Mouse (Mus musculus) right cerebral cortex, postnatal 14 days (tissue): ENCODE measurements around the gene Cpe.
A peak's percentile ranks its signal among the peaks of the same experiment; 100 is the strongest.

Experiments
- DNase-seq: peaks from one replicate; pipeline ENCODE4 v3.0.0; 2022

Gene Cpe

DNA sequence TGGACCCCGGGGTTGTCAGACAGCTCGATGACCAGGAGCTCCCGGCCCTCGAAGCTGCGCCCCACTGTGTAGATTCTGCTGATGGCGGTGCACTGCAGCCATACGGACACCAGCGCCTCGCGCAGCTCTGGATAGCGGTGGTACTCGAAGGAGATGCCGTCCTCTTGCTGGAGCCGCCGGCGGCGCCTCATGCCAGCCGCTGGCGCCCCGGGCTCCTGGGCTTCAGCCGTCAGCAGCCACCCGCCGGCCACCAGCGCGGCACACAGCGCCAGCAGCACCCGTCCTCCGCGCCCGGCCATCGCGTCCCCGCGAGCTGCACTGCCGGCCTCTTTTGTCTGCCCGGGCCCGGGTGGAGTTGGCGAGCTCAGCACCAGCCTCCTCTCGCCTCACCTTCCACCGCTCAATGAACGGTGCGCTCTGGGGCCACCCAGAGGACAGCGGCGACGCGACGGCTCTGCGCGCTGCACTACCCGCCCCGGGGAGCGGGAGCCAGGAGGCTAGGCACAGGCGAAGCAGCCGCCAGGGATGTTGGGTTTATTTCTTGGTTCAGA is at the start of gene Cpe:
Cpe (minus strand) TSS at position 404 of the 551 bp plus-strand sequence.
- DNase-seq: peak; percentile 89

DNA sequence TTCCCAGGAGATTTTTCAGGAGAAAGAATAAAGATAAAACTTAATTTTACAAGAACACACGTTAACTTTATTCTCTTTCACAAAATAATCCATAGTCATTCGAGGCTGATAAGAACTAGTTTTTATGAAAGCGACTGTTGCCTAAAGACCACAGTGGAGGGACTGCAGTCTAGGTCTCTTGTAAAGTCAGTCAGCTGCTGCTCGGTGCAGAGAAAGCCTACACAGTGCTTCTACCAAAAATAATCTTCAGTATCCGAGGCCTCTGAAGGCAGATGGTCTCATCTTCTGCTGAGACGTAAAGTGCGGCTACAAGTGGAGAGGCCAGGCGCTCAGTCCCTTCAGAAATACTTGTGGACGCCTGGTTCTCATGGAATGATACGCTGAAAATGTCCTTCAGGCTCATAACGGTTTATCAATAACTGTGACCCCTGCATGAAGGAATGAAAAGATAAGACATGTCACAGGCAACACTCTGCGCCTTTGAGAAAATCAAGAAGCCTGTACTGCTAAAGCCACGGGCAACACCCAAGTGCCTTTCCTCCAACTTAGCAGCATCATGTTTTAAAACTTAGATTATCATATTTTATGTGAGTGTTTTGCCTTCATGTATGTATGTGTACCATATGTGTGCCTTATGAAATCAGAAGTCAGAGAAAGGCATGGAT is 47.8 kb upstream of the Cpe start:
- no peak for DNase-seq

DNA sequence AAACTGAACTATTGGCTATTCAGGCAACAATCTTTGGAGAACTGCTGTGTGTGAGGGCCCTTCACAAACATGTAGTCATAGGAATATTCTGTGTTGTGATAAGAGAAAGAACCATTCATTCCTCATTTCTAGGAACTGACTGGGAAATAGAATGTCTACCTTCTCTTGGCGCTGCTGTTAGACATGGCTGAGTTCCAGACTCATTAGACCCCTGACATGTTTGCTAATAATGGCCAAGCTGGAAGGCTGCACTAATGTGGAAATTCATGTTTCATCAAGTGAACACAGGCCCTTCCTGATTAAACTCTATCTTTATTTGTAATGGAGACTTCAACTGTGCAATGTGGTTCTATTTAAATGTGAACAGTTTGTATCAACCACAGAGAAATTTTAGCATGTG is 46.1 kb upstream of the Cpe start:
- DNase-seq: no peak

DNA sequence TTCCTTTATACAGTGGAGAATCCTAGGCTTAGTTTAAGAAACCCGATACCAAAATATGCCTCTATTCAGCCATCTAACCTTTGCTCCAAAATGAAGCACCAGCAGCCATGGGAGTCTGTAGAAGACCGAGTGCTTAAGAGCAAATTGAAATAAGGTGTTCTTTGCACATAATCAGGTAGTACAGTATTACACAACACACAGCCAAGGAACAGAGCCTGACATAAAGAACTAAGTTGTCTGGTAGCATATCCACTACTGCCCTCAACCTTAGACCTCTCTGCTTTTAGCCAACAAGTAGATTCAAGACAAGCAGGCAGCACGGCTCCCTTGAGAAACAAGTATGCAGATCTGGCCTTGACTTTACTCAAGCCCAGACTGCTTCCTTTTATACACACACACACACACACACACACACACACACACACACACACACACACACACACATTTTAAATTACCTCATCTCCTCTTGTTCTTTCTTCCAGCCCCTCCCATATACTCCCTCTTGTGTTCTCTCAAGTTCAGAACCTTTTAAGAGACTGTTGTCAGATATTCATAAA is 44.0 kb upstream of the Cpe start:
- DNase-seq: no peak

- no peak for DNase-seq
Observed at GRCm38 (mm10) chr8:64735161-64735560, 42.3 kb upstream of the Cpe start.

GRCm38 (mm10) chr8:64733271-64733943 is 40.6 kb upstream of the Cpe start, which contains the start of gene Msmo1:
TSS of gene Msmo1 (minus strand) at chr8:64733792.
- DNase-seq: peak; percentile 98

DNA sequence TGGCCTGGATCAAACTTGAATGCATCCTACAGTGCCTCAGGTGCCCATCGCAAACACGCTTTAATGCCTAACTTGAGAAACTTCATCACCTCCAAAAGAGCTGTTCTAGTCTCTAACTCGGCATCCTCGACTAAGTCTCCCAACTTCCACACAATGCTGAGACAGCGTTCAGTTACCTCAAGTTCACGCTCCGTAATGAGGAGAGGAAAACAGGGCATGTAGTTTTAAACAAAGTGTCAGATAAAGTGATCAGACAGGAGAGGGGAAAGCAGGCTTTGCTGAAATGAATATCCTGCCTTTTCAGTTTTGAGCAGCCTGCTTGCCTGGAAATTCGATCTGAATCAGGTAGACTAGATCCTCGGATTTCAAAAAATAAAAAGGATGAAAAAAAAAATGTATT is 39.7 kb upstream of the Cpe start:
- no peak for DNase-seq

DNA sequence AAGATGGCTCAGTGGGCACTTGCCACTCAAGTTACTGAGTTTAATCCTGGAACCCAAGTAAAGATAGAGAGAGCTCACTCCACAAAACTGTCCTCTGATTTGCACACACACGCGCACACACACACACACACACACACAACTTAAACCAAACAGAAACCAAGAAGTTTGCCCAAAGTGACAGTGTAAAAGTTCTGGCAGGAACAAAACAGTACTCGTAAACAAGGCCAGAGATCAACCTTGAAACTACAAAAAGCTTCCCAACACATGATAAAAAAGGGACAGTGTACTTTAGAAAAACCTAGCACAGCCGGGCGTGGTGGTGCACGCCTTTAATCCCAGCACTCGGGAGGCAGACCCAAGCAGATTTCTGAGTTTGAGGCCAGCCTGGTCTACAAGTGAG is 35.3 kb upstream of the Cpe start:
- no peak for DNase-seq

- DNase-seq: no peak
Observed at GRCm38 (mm10) chr8:64726190-64726695, 33.4 kb upstream of the Cpe start.

GRCm38 (mm10) chr8:64723206-64723605 is 30.4 kb upstream of the Cpe start:
- DNase-seq: no peak

DNA sequence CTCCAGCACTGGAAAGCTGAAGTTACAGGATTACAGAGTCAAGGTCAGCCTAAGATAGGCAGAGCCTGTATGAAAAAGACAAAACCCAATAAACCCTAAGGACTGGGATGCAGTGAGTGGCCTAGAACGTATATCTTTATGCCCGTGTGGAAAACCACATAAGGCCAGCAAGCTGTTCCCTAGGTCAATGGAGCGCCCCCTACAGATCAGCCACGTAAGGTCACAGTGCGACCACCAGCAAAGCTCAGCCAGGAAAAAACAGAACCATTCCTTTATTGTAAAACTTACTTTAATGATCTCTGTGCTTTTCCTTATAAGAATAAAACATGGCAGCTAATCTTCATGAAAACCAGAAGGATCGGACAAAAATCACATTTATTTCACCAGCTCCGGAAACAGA is 25.0 kb upstream of the Cpe start:
- DNase-seq: no peak

DNA sequence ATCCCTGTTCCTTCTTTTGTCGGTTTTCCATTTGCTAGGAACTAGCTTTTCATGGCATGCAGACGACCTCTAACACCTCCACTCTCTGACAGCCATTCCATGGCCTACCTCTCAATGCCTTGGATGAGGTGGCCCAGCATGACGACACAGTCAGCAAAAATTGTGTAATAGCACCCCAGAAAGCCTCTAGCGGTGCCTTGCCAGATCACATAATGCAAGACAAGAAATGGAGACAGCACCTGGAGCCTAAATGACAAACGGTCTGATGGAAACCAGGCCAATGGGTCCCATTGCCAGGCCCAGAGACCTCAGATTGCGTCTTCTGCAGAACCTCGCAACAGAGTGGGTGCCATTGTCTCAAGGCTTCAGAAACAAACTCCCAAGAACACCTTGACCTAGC is 19.6 kb upstream of the Cpe start:
- DNase-seq: no peak

DNA sequence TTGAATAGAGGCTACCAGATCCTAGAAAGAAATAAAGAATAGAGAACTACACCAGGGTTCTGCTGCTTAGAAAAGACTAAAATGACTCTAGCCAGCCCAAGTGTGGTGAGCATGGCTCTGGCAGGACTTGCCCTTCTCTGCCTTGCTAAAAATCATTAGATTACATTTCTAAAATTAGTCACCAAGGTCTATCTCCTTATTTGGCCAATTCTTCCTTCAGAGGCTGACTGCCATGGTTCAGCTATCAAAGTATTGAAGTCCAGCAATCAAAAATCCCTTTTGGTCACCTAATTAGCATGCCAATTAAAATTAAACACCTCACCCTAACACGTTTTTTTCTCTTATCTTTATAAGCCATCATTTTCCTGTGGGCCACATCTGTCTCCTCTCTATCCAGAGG is 18.7 kb upstream of the Cpe start:
- DNase-seq: no peak

GRCm38 (mm10) chr8:64707481-64707880 is 14.6 kb upstream of the Cpe start:
- DNase-seq: no peak

- no peak for DNase-seq
Observed at GRCm38 (mm10) chr8:64703191-64703590, 10.3 kb upstream of the Cpe start.

- DNase-seq: no peak
Observed at GRCm38 (mm10) chr8:64691591-64692401, 1.1 kb downstream of the Cpe start.

- no peak for DNase-seq
Observed at GRCm38 (mm10) chr8:64690845-64691244, 2.0 kb downstream of the Cpe start.

DNA sequence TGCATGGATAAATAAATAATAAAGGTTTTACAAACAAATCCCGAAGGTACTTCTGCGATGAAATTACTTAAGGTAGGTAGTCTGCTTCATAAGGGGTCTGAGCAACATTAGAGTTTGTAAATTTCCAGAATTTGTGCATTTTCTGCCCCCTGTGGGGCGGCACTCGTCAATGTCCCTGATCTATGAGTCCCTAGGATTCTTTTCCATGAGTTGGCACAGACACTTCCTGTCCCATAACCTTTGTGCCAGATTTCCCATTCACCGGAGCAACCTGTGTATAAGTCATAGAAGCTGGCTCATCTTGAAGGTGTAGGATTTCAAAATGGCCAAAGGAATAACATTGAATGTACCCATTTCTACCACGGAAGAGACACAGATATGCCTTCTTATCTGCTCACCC is 2.5 kb downstream of the Cpe start:
- DNase-seq: no peak

GRCm38 (mm10) chr8:64688741-64689140 is 4.1 kb downstream of the Cpe start:
- no peak for DNase-seq

GRCm38 (mm10) chr8:64688161-64688560 is 4.7 kb downstream of the Cpe start:
- no peak for DNase-seq

- no peak for DNase-seq
Observed at GRCm38 (mm10) chr8:64682501-64682900, 10.4 kb downstream of the Cpe start.

GRCm38 (mm10) chr8:64676381-64676780 is 16.5 kb downstream of the Cpe start:
- DNase-seq: no peak

GRCm38 (mm10) chr8:64674951-64675585 is 17.8 kb downstream of the Cpe start:
- DNase-seq: no peak
